Mouse (Mus musculus) right cerebral cortex, postnatal 10 days (tissue): ENCODE data around the gene Ccdc191.

Experiments
- DNase-seq, 2 experiments: peaks; one replicate each; pipeline ENCODE4 v3.0.0; 2021; ENCODE audit warnings: low spot score in 2 of 2

The Ccdc191 gene

GRCm38 (mm10) chr16:43931502-43931901, 41.9 kb downstream of the Ccdc191 start:
- no peak for DNase-seq

GRCm38 (mm10) chr16:43932319-43932718, 42.7 kb downstream of the Ccdc191 start:
- no peak for DNase-seq

- no peak for DNase-seq
Observed at GRCm38 (mm10) chr16:43933041-43933440, 43.4 kb downstream of the Ccdc191 start.

- DNase-seq: no peak
Observed at GRCm38 (mm10) chr16:43934856-43935255, 45.3 kb downstream of the Ccdc191 start.

GRCm38 (mm10) chr16:43935367-43935766, 45.8 kb downstream of the Ccdc191 start:
- DNase-seq: peak in 1 of 2 experiments; percentile 51

GRCm38 (mm10) chr16:43935892-43936291, 46.3 kb downstream of the Ccdc191 start:
- DNase-seq: peak in 1 of 2 experiments; percentile 39

- DNase-seq: no peak
Observed at GRCm38 (mm10) chr16:43940846-43941245, 51.2 kb downstream of the Ccdc191 start.

- DNase-seq: peak in 1 of 2 experiments; percentile 11
Observed at GRCm38 (mm10) chr16:43945351-43945750, 55.8 kb downstream of the Ccdc191 start.

GRCm38 (mm10) chr16:43945869-43946268, 56.3 kb downstream of the Ccdc191 start:
- DNase-seq: no peak

GRCm38 (mm10) chr16:43951591-43951990, 62.0 kb downstream of the Ccdc191 start:
- no peak for DNase-seq

- DNase-seq: no peak
Observed at GRCm38 (mm10) chr16:43954913-43955312, 65.3 kb downstream of the Ccdc191 start.

GRCm38 (mm10) chr16:43958038-43958437, 68.4 kb downstream of the Ccdc191 start:
- DNase-seq: no peak

GRCm38 (mm10) chr16:43963291-43963690, 73.7 kb downstream of the Ccdc191 start:
- no peak for DNase-seq

- no peak for DNase-seq
Observed at GRCm38 (mm10) chr16:43963780-43964179, 74.2 kb downstream of the Ccdc191 start.

GRCm38 (mm10) chr16:43965781-43966389, 76.3 kb downstream of the Ccdc191 start:
- DNase-seq: no peak

- no peak for DNase-seq
Observed at GRCm38 (mm10) chr16:43970426-43970825, 80.8 kb downstream of the Ccdc191 start.

GRCm38 (mm10) chr16:43971189-43971588, 81.6 kb downstream of the Ccdc191 start:
- no peak for DNase-seq

GRCm38 (mm10) chr16:43971741-43972140, 82.1 kb downstream of the Ccdc191 start:
- DNase-seq: no peak

- no peak for DNase-seq
Observed at GRCm38 (mm10) chr16:43972391-43972790, 82.8 kb downstream of the Ccdc191 start.

- DNase-seq: no peak
Observed at GRCm38 (mm10) chr16:43973147-43973546, 83.5 kb downstream of the Ccdc191 start.

GRCm38 (mm10) chr16:43973606-43974220, 84.1 kb downstream of the Ccdc191 start:
- no peak for DNase-seq

- no peak for DNase-seq
Observed at GRCm38 (mm10) chr16:43979010-43979327, 89.4 kb downstream of the Ccdc191 start.

- DNase-seq: peak in 1 of 2 experiments; percentile 47
Observed at GRCm38 (mm10) chr16:43979328-43980109, 89.9 kb downstream of the Ccdc191 start, which contains the start of gene Zdhhc23. Gene Zdhhc23 (minus strand): TSS chr16:43979791.
